Mouse (Mus musculus) lung, postnatal 25 days (tissue): ENCODE results near the gene Slc22a6.

Experiments
- DNase-seq: peaks from one replicate; pipeline ENCODE4 v3.0.0; 2022; ENCODE audit warnings: low spot score

The Slc22a6 gene

GRCm38 (mm10) chr19:8611358-8612123 is 6.3 kb upstream of the Slc22a6 start:
- peak; percentile 10 for DNase-seq

GRCm38 (mm10) chr19:8613111-8613510 is 4.7 kb upstream of the Slc22a6 start:
- DNase-seq: no peak

- DNase-seq: no peak
Observed at GRCm38 (mm10) chr19:8614343-8614742, 3.5 kb upstream of the Slc22a6 start.

- no peak for DNase-seq
Observed at GRCm38 (mm10) chr19:8616314-8616713, 1.5 kb upstream of the Slc22a6 start.

GRCm38 (mm10) chr19:8621098-8621497 is 3.3 kb downstream of the Slc22a6 start:
- DNase-seq: no peak

GRCm38 (mm10) chr19:8630249-8630648 is 12.4 kb downstream of the Slc22a6 start:
- DNase-seq: no peak

- DNase-seq: no peak
Observed at GRCm38 (mm10) chr19:8630826-8631225, 13.0 kb downstream of the Slc22a6 start.

- DNase-seq: no peak
Observed at GRCm38 (mm10) chr19:8632029-8632428, 14.2 kb downstream of the Slc22a6 start.

GRCm38 (mm10) chr19:8642086-8642485 is 24.2 kb downstream of the Slc22a6 start:
- no peak for DNase-seq

- DNase-seq: no peak
Observed at GRCm38 (mm10) chr19:8646393-8646792, 28.6 kb downstream of the Slc22a6 start.

- DNase-seq: no peak
Observed at GRCm38 (mm10) chr19:8655833-8656232, 38.0 kb downstream of the Slc22a6 start.

GRCm38 (mm10) chr19:8656341-8656740 is 38.5 kb downstream of the Slc22a6 start:
- DNase-seq: no peak

GRCm38 (mm10) chr19:8661821-8662307 is 44.0 kb downstream of the Slc22a6 start:
- no peak for DNase-seq

- peak; percentile 45 for DNase-seq
Observed at GRCm38 (mm10) chr19:8662337-8662736, 44.5 kb downstream of the Slc22a6 start.

GRCm38 (mm10) chr19:8663360-8663839 is 45.6 kb downstream of the Slc22a6 start, which contains the start of gene Chrm1:
Gene Chrm1, plus strand, starts transcription at chr19:8663789.
- no peak for DNase-seq

- no peak for DNase-seq
Observed at GRCm38 (mm10) chr19:8663911-8664421, 46.1 kb downstream of the Slc22a6 start.

- no peak for DNase-seq
Observed at GRCm38 (mm10) chr19:8664859-8665258, 47.0 kb downstream of the Slc22a6 start.

GRCm38 (mm10) chr19:8665746-8666145 is 47.9 kb downstream of the Slc22a6 start:
- DNase-seq: no peak

GRCm38 (mm10) chr19:8672859-8673258 is 55.0 kb downstream of the Slc22a6 start:
- DNase-seq: no peak

- DNase-seq: no peak
Observed at GRCm38 (mm10) chr19:8673336-8674063, 55.7 kb downstream of the Slc22a6 start.
